Mouse (Mus musculus): ENCODE measurements around the gene Tle3.

GRCm38 (mm10) chr9:61330747-61331146, 41.4 kb upstream of the Tle3 start:
- TF ChIP-seq CTCF (IDR thresholded peaks at IDR 0.05; ENCODE audit: low read depth, low read length) (no peak), POLR2A (IDR thresholded peaks at IDR 0.05; ENCODE audit: borderline replicate concordance, low read depth, low read length) (no peak)

All from bone marrow macrophage, adult 2 months (primary cell).